Mouse (Mus musculus) CH12.LX (cell line): ENCODE measurements around the gene Gimap9. TPM values are rescaled to one million over a fixed set of nuclear protein-coding genes. Genes with fewer than 3 reads are reported as not detected.
A peak's percentile ranks its signal among the peaks of the same experiment; 100 is the strongest.

Source experiments
- DNase-seq: peaks from one replicate; pipeline ENCODE4 v3.0.0-alpha.2; 2013; ENCODE audit errors: extremely low read depth
- H3K27ac ChIP-seq: 2 replicates; pipeline ENCODE4 v1.5.1; 2012; ENCODE audit warnings: low read depth, mild to moderate bottlenecking, control low read depth, moderate library complexity; ENCODE audit not compliant: insufficient read depth
- H3K27me3 ChIP-seq: replicated peaks from 2 replicates; pipeline ENCODE3; 2012; ENCODE audit warnings: inconsistent platforms
- H3K36me3 ChIP-seq, 2 experiments: replicated peaks in 1 of 2; 2 replicates each; pipeline versions ENCODE3 to v1.6.1; 2012; ENCODE audit warnings: inconsistent platforms in 1 of 2, low read length in 1 of 2, mild to moderate bottlenecking in 1 of 2, mixed read lengths in 1 of 2, moderate library complexity in 1 of 2; ENCODE audit not compliant: control insufficient read depth in 1 of 2, insufficient read depth in 1 of 2
- H3K4me1 ChIP-seq, 2 experiments: 2 replicates each; pipeline ENCODE4 v1.6.1; 2012; ENCODE audit warnings: inconsistent platforms in 1 of 2, moderate library complexity in 1 of 2; ENCODE audit not compliant: insufficient read depth in 2 of 2, control insufficient read depth in 1 of 2
- H3K4me2 ChIP-seq: 2 replicates; pipeline ENCODE4 v1.6.1; 2012; ENCODE audit warnings: low read depth, mild to moderate bottlenecking, control low read depth; ENCODE audit not compliant: poor library complexity, insufficient read depth, severe bottlenecking
- H3K4me3 ChIP-seq, 3 experiments: fragments of 150-350 bp in 1 of 3; sonication (generic) in 1 of 3; replicated peaks in 1 of 3; 2 replicates each; pipeline versions ENCODE3 to v1.5.1; 2011 to 2012; ENCODE audit warnings: low read depth in 2 of 3, low read length in 2 of 3, mild to moderate bottlenecking in 2 of 3, moderate library complexity in 2 of 3, control low read depth in 1 of 3, improper control_type of control experiment in 1 of 3, inconsistent platforms in 1 of 3, mixed read lengths in 1 of 3; ENCODE audit not compliant: poor library complexity in 1 of 3
- H3K79me2 ChIP-seq: replicated peaks from 2 replicates; pipeline ENCODE4 v1.6.1; 2012; ENCODE audit warnings: mild to moderate bottlenecking, moderate library complexity; ENCODE audit not compliant: control insufficient read depth, poor library complexity, insufficient read depth, severe bottlenecking; ENCODE audit errors: extremely low read depth
- H3K9ac ChIP-seq: 2 replicates; pipeline ENCODE4 v1.6.1; 2012; ENCODE audit warnings: low read depth, mild to moderate bottlenecking, control low read depth, moderate library complexity; ENCODE audit not compliant: insufficient read depth
- H3K9me3 ChIP-seq: replicated peaks from 2 replicates; pipeline ENCODE3; 2012; ENCODE audit warnings: low read length, inconsistent platforms, mixed read lengths
- CHD1 ChIP-seq: IDR thresholded peaks from 2 replicates; pipeline ENCODE4 v1.6.1; 2012; ENCODE audit warnings: low read depth, low read length, improper control_type of control experiment, inconsistent platforms
- CHD2 ChIP-seq: IDR thresholded peaks from 2 replicates; pipeline ENCODE4 v1.6.1; 2011; ENCODE audit warnings: low read length, improper control_type of control experiment
- CTCF ChIP-seq, 2 experiments: IDR thresholded peaks in 1 of 2; conservative IDR thresholded peaks in 1 of 2; 2 replicates each; pipeline ENCODE4 v1.5.1; 2011 to 2012; ENCODE audit warnings: low read depth in 2 of 2, low read length in 2 of 2, improper control_type of control experiment in 1 of 2, inconsistent platforms in 1 of 2, mild to moderate bottlenecking in 1 of 2, moderate library complexity in 1 of 2
- E2F4 ChIP-seq: IDR thresholded peaks from 2 replicates; pipeline ENCODE4 v1.6.1; 2011; ENCODE audit warnings: low read depth, low read length, improper control_type of control experiment; ENCODE audit not compliant: insufficient replicate concordance
- EP300 ChIP-seq: IDR thresholded peaks from 2 replicates; pipeline ENCODE4 v1.6.1; 2011; ENCODE audit warnings: low read length, improper control_type of control experiment
- ETS1 ChIP-seq: conservative IDR thresholded peaks from 2 replicates; pipeline ENCODE4 v1.6.1; 2012; ENCODE audit warnings: low read depth, mild to moderate bottlenecking, inconsistent platforms, low read length, improper control_type of control experiment, moderate library complexity
- GABPA ChIP-seq: IDR thresholded peaks from 2 replicates; pipeline ENCODE4 v1.6.1; 2012; ENCODE audit warnings: low read depth, low read length, improper control_type of control experiment, inconsistent platforms; ENCODE audit not compliant: insufficient replicate concordance
- HCFC1 ChIP-seq: IDR thresholded peaks from 2 replicates; pipeline ENCODE4 v1.6.1; 2012; ENCODE audit warnings: low read depth, mild to moderate bottlenecking, inconsistent platforms, low read length, improper control_type of control experiment
- IRF4 ChIP-seq: IDR thresholded peaks from 2 replicates; pipeline ENCODE4 v1.6.1; 2014; ENCODE audit warnings: low read depth, mild to moderate bottlenecking, inconsistent platforms, low read length, improper control_type of control experiment
- JUN ChIP-seq: IDR thresholded peaks from 2 replicates; pipeline ENCODE4 v1.6.1; 2011; ENCODE audit warnings: low read depth, mild to moderate bottlenecking, low read length, improper control_type of control experiment, moderate library complexity; ENCODE audit not compliant: insufficient read depth
- JUND ChIP-seq: conservative IDR thresholded peaks from 2 replicates; pipeline ENCODE4 v1.6.1; 2011; ENCODE audit warnings: low read depth, low read length, improper control_type of control experiment
- MAFK ChIP-seq: IDR thresholded peaks from 2 replicates; pipeline ENCODE4 v1.6.1; 2011; ENCODE audit warnings: low read length, improper control_type of control experiment; ENCODE audit not compliant: insufficient replicate concordance
- MAZ ChIP-seq: IDR thresholded peaks from 2 replicates; pipeline ENCODE4 v1.6.1; 2012; ENCODE audit warnings: low read depth, mild to moderate bottlenecking, inconsistent platforms, low read length, improper control_type of control experiment, moderate library complexity
- MEF2A ChIP-seq: IDR thresholded peaks from 2 replicates; pipeline ENCODE4 v1.6.1; 2014; ENCODE audit warnings: low read depth, mild to moderate bottlenecking, inconsistent platforms, low read length, improper control_type of control experiment, borderline replicate concordance
- MXI1 ChIP-seq: IDR thresholded peaks from 2 replicates; pipeline ENCODE4 v1.6.1; 2011; ENCODE audit warnings: mild to moderate bottlenecking, low read depth, low read length, improper control_type of control experiment
- MYC ChIP-seq: IDR thresholded peaks from 2 replicates; pipeline ENCODE4 v1.6.1; 2011; ENCODE audit warnings: low read depth, mild to moderate bottlenecking, improper control_type of control experiment, low read length
- PAX5 ChIP-seq: IDR thresholded peaks from 2 replicates; pipeline ENCODE4 v1.6.1; 2012; ENCODE audit warnings: low read length, inconsistent platforms, mixed read lengths
- POLR2A ChIP-seq: IDR thresholded peaks from 2 replicates; pipeline ENCODE4 v1.6.1; 2011; ENCODE audit warnings: low read depth, mild to moderate bottlenecking, improper control_type of control experiment, low read length
- POLR2AphosphoS2 ChIP-seq: IDR thresholded peaks from 2 replicates; pipeline ENCODE4 v1.6.1; 2011; ENCODE audit warnings: low read depth, low read length, improper control_type of control experiment
- RCOR1 ChIP-seq: conservative IDR thresholded peaks from 2 replicates; pipeline ENCODE4 v1.6.1; 2012; ENCODE audit warnings: low read depth, mild to moderate bottlenecking, inconsistent platforms, low read length, improper control_type of control experiment
- SIN3A ChIP-seq: IDR thresholded peaks from 2 replicates; pipeline ENCODE4 v1.6.1; 2012; ENCODE audit warnings: low read length, improper control_type of control experiment, inconsistent platforms
- TBP ChIP-seq: conservative IDR thresholded peaks from 2 replicates; pipeline ENCODE4 v1.6.1; 2011; ENCODE audit warnings: low read depth, low read length, improper control_type of control experiment
- TCF12 ChIP-seq: IDR thresholded peaks from 2 replicates; pipeline ENCODE4 v1.6.1; 2014; ENCODE audit warnings: low read depth, mild to moderate bottlenecking, inconsistent platforms, low read length, improper control_type of control experiment
- UBTF ChIP-seq: IDR thresholded peaks from 2 replicates; pipeline ENCODE4 v1.6.1; 2012; ENCODE audit warnings: low read depth, mild to moderate bottlenecking, inconsistent platforms, low read length, improper control_type of control experiment, moderate library complexity
- USF1 ChIP-seq: IDR thresholded peaks from 2 replicates; pipeline ENCODE4 v1.6.1; 2014; ENCODE audit warnings: low read depth, mild to moderate bottlenecking, inconsistent platforms, low read length, improper control_type of control experiment
- USF2 ChIP-seq: conservative IDR thresholded peaks from 2 replicates; pipeline ENCODE4 v1.6.1; 2011; ENCODE audit warnings: low read depth, low read length, improper control_type of control experiment
- ZC3H11A ChIP-seq: IDR thresholded peaks from 2 replicates; pipeline ENCODE4 v1.6.1; 2012; ENCODE audit warnings: low read depth, mild to moderate bottlenecking, inconsistent platforms, low read length, improper control_type of control experiment
- ZMIZ1 ChIP-seq: IDR thresholded peaks from 2 replicates; pipeline ENCODE4 v1.6.1; 2012; ENCODE audit warnings: low read depth, mild to moderate bottlenecking, inconsistent platforms, low read length, improper control_type of control experiment
- ZNF384 ChIP-seq: IDR thresholded peaks from 2 replicates; pipeline ENCODE4 v1.6.1; 2012; ENCODE audit warnings: low read depth, low read length, improper control_type of control experiment, inconsistent platforms
- dilution Hi-C: fragments of 300-500 bp; cut with MboI; formaldehyde crosslinking; loops from 2 replicates; pipeline ENCODE4 v1.14.3; 2020; ENCODE audit warnings: low sequenced_read_pairs; ENCODE audit not compliant: extremely low pct_unique_long_range_greater_than_20kb, extremely low pct_ligation_motif_present
- in situ Hi-C: fragments of 300-500 bp; cut with MboI; formaldehyde crosslinking; loops from 3 replicates; pipeline ENCODE4 v1.14.3; 2019; ENCODE audit warnings: low sequenced_read_pairs, low pct_ligation_motif_present, low pct_unique_long_range_greater_than_20kb, mixed read lengths
- polyA plus RNA-seq: library from polyadenylated mRNA; unstranded; fragments of >175 nt; gene quantifications from 2 replicates; pipeline ENCODE4 v1.2.1, GENCODE M21; 2012; ENCODE audit warnings: low read depth; ENCODE audit not compliant: insufficient read length
- total RNA-seq, 2 experiments: library from RNA; depleted of rRNA; stranded (reverse); fragments of 300-350 nt in 1 of 2; fragments of >200 nt in 1 of 2; gene quantifications; 2 replicates each; pipeline ENCODE4 v1.2.3; 2012 to 2014

Gimap9 gene
- total and polyA plus RNA-seq, 3 experiments = 31.0 to 75.1 (median 46.1) TPM

DNA sequence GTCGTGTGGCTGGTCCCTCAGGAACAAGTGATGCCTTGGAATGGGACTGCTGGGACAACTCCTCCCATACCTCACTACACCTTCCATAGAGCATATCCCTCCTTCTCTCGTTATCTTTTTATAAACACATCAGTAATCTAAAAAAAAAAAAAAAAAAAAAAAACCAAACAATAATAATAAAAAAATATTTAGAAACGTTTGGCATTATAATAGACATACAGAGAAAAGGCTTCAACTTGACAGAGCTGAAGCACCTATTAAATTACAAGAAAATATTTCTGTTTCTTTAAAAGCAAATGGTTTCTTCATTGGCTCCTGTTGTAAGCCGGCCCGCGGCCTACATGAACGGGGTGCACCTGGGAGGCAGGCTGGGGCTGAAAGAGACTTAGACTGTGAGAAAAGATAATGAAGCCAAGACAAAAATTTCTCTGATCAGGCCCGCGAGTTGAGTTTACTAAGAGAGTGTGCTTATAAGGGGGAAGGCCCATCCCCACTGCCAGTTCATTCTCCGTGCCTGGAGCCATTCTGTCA is 464 bp upstream of the Gimap9 start:
- Histone ChIP-seq H3K27me3 (no peaks in the 10 kb centered on the region), H3K27ac (peak overlapping the region; percentile 97), H3K79me2 (peaks cover 22% of the 10 kb centered on the region), H3K9me3 (peaks cover 4% of the 10 kb centered on the region), H3K4me2 (peak overlapping the region; percentile 93), H3K9ac (peak overlapping the region; percentile 89), H3K36me3 (peaks cover 0 to 13% of the 10 kb centered on the region in 2 experiments), H3K4me3 (peak overlapping the region; percentile 49 to 64 (median 59)), H3K4me1 (peaks cover 23 to 53% of the 10 kb centered on the region in 2 experiments)
- TF ChIP-seq MAFK (no peak), IRF4 (no peak), JUN (no peak), MXI1 (no peak), ZNF384 (peak; percentile 64), CHD1 (peak; percentile 92)
- no peak for DNase-seq
- dilution Hi-C loops = no loop called here
- in situ Hi-C loops = no loop called here

GRCm38 (mm10) chr6:48676860-48677415 is 1.0 kb downstream of the Gimap9 start:
- Histone ChIP-seq H3K4me1 (peaks cover 28 to 67% of the 10 kb centered on the region in 2 experiments), H3K4me2 (peak overlapping the region; percentile 98), H3K79me2 (peaks cover 22% of the 10 kb centered on the region), H3K9me3 (peaks cover 4% of the 10 kb centered on the region), H3K4me3 (peak overlapping the region; percentile 59 to 80 (median 64)), H3K27ac (peak overlapping the region; percentile 94), H3K27me3 (no peaks in the 10 kb centered on the region), H3K36me3 (peaks cover 0 to 13% of the 10 kb centered on the region in 2 experiments), H3K9ac (peak overlapping the region; percentile 89)
- in situ Hi-C loops (no loop called here), dilution Hi-C loops (no loop called here)
- no peak for DNase-seq
- TF ChIP-seq RCOR1 (0 out of 2 replicates have a peak, but pooled peaks have one; percentile 1), PAX5 (no peak), CHD1 (peak; percentile 20; the same call in 1 of the 2 replicates), MXI1 (0 out of 2 replicates have a peak, but pooled peaks have one; percentile 57), CTCF (conservative IDR thresholded peaks at IDR 0.05 in 1 of 2, IDR thresholded peaks at IDR 0.05 in 1 of 2; ENCODE audit: low read depth in 2 of 2, low read length in 2 of 2) (no peak), JUND (no peak), USF1 (no peak), ZNF384 (no peak), GABPA (no peak), ZC3H11A (no peak), ETS1 (no peak), MAZ (peak; percentile 60), POLR2AphosphoS2 (no peak), USF2 (no peak), E2F4 (no peak), MAFK (no peak), TBP (no peak), HCFC1 (no peak), MYC (no peak), SIN3A (peak; percentile 19; the same call in 1 of the 2 replicates), UBTF (no peak), TCF12 (no peak), CHD2 (peak; percentile 71), POLR2A (no peak), EP300 (no peak), ZMIZ1 (no peak), MEF2A (no peak)
